8 mouse cellular contexts compared by ENCODE assay signal in genomic region chrX:136707446-136708167, GRCm38 (mm10). TPM values are rescaled to one million over a fixed set of nuclear protein-coding genes. Genes with fewer than 3 reads are reported as not detected.
DNase-seq lines count a peak whose midpoint lies in the region; ATAC-seq lines count a peak whose summit lies in the region.

Gene Tceal1, plus strand, starts transcription at chrX:136707982.

- peak within 1 kb of the TSS; percentile 51 for H3K4me3 ChIP-seq in lung, embryonic 15.5 days

- peak; percentile 83 for DNase-seq in NIH3T3 (ENCODE audit: low read depth)
- peak; percentile 61 for DNase-seq in cerebellum, adult 8-10 months
- peak; percentile 74 for DNase-seq in heart, postnatal 4 days
- DNase-seq in layer of hippocampus, adult 9-11 months: peak; percentile 78
- peak; percentile 15 for DNase-seq in ovary, postnatal 10 days (ENCODE audit: low spot score)
- DNase-seq in spleen, postnatal 4 days (ENCODE audit: low spot score in 2 of 2): no peak

- H3K4me2 ChIP-seq in lung, embryonic 15.5 days: peak within 1 kb of the TSS; percentile 54

- H3K27me3 ChIP-seq in lung, embryonic 15.5 days: no peaks in the 10 kb centered on the region

- H3K27ac ChIP-seq in lung, embryonic 15.5 days: peak within 1 kb of the TSS; percentile 66

- WGBS in lung, embryonic 15.5 days: 20% methylated on average over 15 of the region's 15 CpGs

- peak within 1 kb of the TSS; percentile 58 for H3K9ac ChIP-seq in lung, embryonic 15.5 days

- H3K9me3 ChIP-seq in lung, embryonic 15.5 days: no peaks in the 10 kb centered on the region

- H3K4me1 ChIP-seq in lung, embryonic 15.5 days: no peaks in the 10 kb centered on the region

- H3K36me3 ChIP-seq in lung, embryonic 15.5 days: no peaks in the 10 kb centered on the region

- peak; percentile 95 for ATAC-seq in frontal cortex, adult (ENCODE audit: low TSS enrichment)
- peak; percentile 95 for ATAC-seq in lung, embryonic 15.5 days (ENCODE audit: borderline replicate concordance, extremely low read depth, low FRiP score, low TSS enrichment)

RNA-seq across cellular contexts. Expression of gene Tceal1, which starts in this region (rescaled TPM):
- total RNA-seq in heart, postnatal 4 days (2021): 1 to 10 TPM; 7.4 to 7.7 TPM
- polyA plus RNA-seq in lung, embryonic 15.5 days (2015; fragmentation: Nextera tagmentation; extraction: Ambion mirVana): 11.5 and 12.1 TPM in 2 replicates

Comparison
In these comparisons a context has a peak if more than half of its experiments do, and no peak if none do; other contexts are left out.
1. DNase-seq: peak in NIH3T3 (single experiment), cerebellum, adult 8-10 months (single experiment), heart, postnatal 4 days (single experiment), layer of hippocampus, adult 9-11 months (single experiment) and ovary, postnatal 10 days (single experiment); none in spleen, postnatal 4 days (0 of 2).